Mouse (Mus musculus) megakaryocyte, embryonic 14.5 days (primary cell): ENCODE data around the gene a. TPM values are rescaled to one million over a fixed set of nuclear protein-coding genes. Genes with fewer than 3 reads are reported as not detected.

Experiments
- H3K27me3 ChIP-seq: replicated peaks from 2 replicates; pipeline ENCODE3; 2012; ENCODE audit warnings: inconsistent platforms
- H3K36me3 ChIP-seq: replicated peaks from 2 replicates; pipeline ENCODE3; 2012; ENCODE audit warnings: low read length, inconsistent platforms, mixed read lengths
- H3K4me1 ChIP-seq: 2 replicates; pipeline ENCODE4 v1.6.1; 2012; ENCODE audit warnings: inconsistent platforms
- H3K4me3 ChIP-seq: replicated peaks from 2 replicates; pipeline ENCODE3; 2012; ENCODE audit warnings: moderate library complexity, mild to moderate bottlenecking, inconsistent platforms
- H3K9me3 ChIP-seq: 2 replicates; pipeline ENCODE4 v1.6.1; 2012; ENCODE audit warnings: inconsistent platforms
- FLI1 ChIP-seq: IDR thresholded peaks from 2 replicates; pipeline ENCODE4 v1.6.1; 2012; ENCODE audit warnings: low read length, inconsistent platforms, mixed read lengths
- GATA1 ChIP-seq: IDR thresholded peaks from 3 replicates; pipeline ENCODE4 v1.6.1; 2012; ENCODE audit warnings: mixed read lengths, low read length, inconsistent platforms, borderline replicate concordance
- polyA plus RNA-seq: library from polyadenylated mRNA; stranded (reverse); fragments of >175 nt; gene quantifications from 2 replicates; pipeline ENCODE4 v1.2.3, GENCODE M21; 2012; ENCODE audit warnings: low replicate concordance; ENCODE audit not compliant: insufficient read depth

The a gene
- polyA plus RNA-seq, 1 experiment, result 1.6 TPM

DNA sequence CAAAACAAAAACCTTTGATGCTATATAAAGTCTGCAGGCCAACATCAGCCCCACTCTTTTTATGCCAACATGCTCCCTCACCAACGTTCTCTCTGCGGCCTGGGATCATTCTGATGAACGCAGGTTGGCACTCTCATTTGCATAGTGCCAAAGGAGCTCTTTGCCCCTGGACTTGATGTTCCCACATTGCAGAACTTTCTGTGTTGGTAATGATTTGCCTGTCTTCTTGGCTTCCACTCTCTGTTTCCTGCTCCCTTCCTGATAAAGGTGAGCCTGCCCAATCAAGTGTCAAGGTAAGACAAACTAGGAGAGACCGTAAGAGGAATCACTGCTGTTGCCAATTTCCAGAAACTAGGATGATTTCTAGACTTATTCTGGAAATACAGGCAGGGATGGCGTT is 293.3 kb downstream of the a start:
- Histone ChIP-seq H3K4me3 (no peak overlapping the region), H3K27me3 (peaks cover 17% of the 10 kb centered on the region), H3K9me3 (no peaks in the 10 kb centered on the region), H3K36me3 (no peaks in the 10 kb centered on the region), H3K4me1 (peaks cover 27% of the 10 kb centered on the region)
- no peak for TF ChIP-seq FLI1
- TF ChIP-seq GATA1, result no peak

- Histone ChIP-seq H3K4me1 (peaks cover 24% of the 10 kb centered on the region), H3K4me3 (no peak overlapping the region), H3K36me3 (no peaks in the 10 kb centered on the region), H3K27me3 (peaks cover 12% of the 10 kb centered on the region), H3K9me3 (no peaks in the 10 kb centered on the region)
- TF ChIP-seq GATA1, result no peak
- no peak for TF ChIP-seq FLI1
Measured at GRCm38 (mm10) chr2:155086328-155086727, 295.1 kb downstream of the a start.

- no peak for TF ChIP-seq FLI1
- no peak for TF ChIP-seq GATA1
- Histone ChIP-seq H3K4me1 (peaks cover 28% of the 10 kb centered on the region), H3K36me3 (no peaks in the 10 kb centered on the region), H3K4me3 (no peak overlapping the region), H3K27me3 (peaks cover 10% of the 10 kb centered on the region), H3K9me3 (no peaks in the 10 kb centered on the region)
Measured at GRCm38 (mm10) chr2:155088264-155088663, 297.1 kb downstream of the a start.

DNA sequence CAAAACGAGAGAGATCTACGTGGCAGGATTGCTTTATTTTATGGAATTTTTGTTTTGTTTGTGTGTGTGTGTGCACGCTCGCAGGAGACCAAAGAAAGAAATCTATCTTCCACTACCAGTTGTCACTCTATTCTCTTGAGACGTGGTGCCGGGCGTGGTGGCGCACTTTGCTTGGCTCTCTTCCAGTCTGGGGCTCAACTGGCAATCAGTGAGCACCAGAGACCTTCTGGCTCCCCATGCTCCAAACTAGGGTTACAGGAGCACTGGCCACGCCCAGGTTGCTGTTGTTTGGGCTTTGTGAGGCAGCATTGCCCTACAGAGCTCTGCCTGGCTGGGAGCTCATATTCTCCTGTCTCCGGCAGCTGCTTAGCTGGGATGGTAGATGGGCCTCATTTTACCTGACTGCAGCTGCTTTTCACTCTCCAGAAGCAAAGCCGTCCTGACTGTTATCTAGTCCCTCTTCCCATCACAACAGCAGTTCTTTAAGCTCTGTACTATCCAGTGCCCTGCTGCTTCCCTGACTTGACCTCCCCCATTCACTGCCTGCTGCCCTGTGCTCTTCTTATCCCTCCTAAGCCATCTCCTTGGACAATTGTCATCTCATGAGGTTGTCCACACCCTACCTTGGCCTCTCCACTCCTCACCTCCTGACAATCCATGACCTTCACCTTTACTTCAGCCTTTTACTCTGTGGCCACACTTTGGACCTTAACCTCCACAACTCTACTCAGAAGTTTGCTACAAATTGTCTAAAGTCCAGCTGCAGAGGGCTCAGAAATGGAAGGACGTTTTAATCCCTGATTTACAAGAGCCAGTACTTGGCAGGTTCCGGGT is 299.9 kb downstream of the a start:
- H3K4me1 ChIP-seq, result peaks cover 32% of the 10 kb centered on the region
- TF ChIP-seq FLI1, result no peak
- H3K9me3 ChIP-seq, result no peaks in the 10 kb centered on the region
- no peaks in the 10 kb centered on the region for H3K36me3 ChIP-seq
- peaks cover 7% of the 10 kb centered on the region for H3K27me3 ChIP-seq
- peak overlapping the region; percentile 0 for H3K4me3 ChIP-seq

GRCm38 (mm10) chr2:155091743-155092075 is 300.5 kb downstream of the a start:
- Histone ChIP-seq H3K27me3 (peaks cover 6% of the 10 kb centered on the region), H3K4me1 (peaks cover 30% of the 10 kb centered on the region), H3K36me3 (no peaks in the 10 kb centered on the region), H3K9me3 (no peaks in the 10 kb centered on the region), H3K4me3 (no peak overlapping the region)
- TF ChIP-seq GATA1 (no peak), FLI1 (no peak)

GRCm38 (mm10) chr2:155093418-155093817 is 302.2 kb downstream of the a start:
- peak overlapping the region; percentile 33 for H3K4me3 ChIP-seq
- no peaks in the 10 kb centered on the region for H3K36me3 ChIP-seq
- H3K4me1 ChIP-seq, result peaks cover 27% of the 10 kb centered on the region
- H3K27me3 ChIP-seq, result no peaks in the 10 kb centered on the region
- TF ChIP-seq FLI1 (no peak), GATA1 (no peak)
- no peaks in the 10 kb centered on the region for H3K9me3 ChIP-seq

DNA sequence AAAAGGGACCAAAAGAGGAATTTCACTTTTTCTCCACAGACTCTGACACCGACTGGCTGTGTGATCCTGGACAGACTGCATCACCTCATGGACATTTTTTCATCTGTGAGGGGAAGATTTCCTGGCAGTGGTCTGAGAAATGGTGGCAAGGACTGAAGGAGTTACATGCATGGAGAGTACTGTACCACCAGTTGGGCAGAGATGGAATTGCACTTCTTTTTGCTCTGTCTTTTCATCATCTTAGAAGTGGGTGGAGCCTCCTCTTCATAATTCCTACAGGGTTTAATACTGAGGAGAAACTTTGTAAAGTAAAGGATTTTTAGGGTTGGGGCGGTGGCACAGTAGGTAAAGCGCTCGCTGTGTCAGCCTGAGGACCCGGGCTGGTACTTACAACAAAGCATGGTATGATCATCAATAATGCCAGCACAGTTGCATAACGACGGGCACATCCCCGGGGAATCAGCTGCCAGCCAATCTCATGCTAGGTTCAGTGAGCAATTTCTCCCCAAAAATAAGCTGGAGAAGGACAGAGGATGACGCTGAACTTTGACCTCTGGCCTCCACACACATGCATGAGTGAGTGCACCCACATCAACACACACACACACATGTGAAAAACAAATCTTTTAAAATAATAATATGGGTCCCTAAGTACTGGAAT is 307.6 kb downstream of the a start:
- Histone ChIP-seq H3K4me3 (no peak overlapping the region), H3K27me3 (no peaks in the 10 kb centered on the region), H3K36me3 (no peaks in the 10 kb centered on the region), H3K4me1 (peaks cover 20% of the 10 kb centered on the region), H3K9me3 (no peaks in the 10 kb centered on the region)
- TF ChIP-seq FLI1 (no peak), GATA1 (no peak)

DNA sequence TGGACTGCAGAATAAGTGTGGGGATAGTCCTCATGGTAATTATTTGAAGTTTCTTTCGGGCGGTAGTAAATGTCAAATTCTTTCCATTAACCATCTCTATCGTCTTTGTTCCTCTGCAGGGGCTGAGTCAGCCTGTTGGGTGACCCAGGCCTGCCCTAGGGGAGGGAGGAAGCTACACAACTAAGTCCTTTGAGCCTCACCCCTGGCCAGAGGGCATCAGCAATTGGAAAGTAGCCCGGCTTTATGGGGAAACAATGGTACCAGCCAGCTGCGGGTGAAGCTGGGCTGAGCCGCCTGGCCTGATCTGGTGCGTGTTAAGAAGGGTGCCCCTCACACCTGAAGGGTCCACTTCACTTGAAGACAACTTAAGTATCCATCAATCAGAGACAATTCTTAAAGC is 308.2 kb downstream of the a start:
- H3K4me3 ChIP-seq, result no peak overlapping the region
- H3K27me3 ChIP-seq, result no peaks in the 10 kb centered on the region
- peaks cover 18% of the 10 kb centered on the region for H3K4me1 ChIP-seq
- no peaks in the 10 kb centered on the region for H3K36me3 ChIP-seq
- no peak for TF ChIP-seq GATA1
- no peak for TF ChIP-seq FLI1
- no peaks in the 10 kb centered on the region for H3K9me3 ChIP-seq

DNA sequence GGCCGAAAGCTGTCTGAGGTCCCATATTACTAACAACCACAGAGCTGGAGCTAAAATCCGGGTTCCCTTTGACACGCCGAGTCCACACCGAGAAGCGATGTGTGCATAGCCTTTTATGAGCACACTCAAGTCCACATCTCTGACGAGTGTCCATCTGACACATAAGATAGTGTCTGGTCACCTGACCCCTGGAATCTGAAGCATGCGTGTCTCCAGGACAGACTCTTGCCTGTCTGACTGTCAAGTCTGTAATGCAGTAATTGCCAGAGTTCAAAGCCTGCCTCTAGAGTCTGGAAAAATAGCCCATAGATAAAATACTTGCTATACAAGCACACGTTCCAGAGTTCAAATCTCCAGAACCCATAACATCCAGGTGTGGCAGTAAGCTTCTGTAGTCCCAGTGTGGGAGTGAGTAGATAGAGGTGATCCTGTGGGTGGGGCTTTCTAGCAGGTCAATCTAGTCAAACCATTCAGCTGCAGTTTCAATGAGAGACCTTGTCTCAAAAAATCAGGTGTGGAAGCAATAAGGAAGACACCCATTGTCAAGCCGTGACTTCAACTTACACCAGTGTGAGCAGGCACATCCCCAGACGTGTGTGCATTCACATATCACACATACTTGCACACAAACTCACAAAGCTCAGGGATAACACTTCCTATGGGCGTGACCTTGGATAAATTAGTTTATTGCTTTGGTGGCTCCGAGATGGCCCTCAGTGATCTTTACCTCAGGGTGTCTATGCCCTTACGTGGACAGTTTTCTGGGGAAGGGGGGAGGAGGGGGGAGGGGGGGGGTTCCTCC is 309.0 kb downstream of the a start:
- no peak overlapping the region for H3K4me3 ChIP-seq
- H3K36me3 ChIP-seq, result no peaks in the 10 kb centered on the region
- no peaks in the 10 kb centered on the region for H3K27me3 ChIP-seq
- no peak for TF ChIP-seq GATA1
- TF ChIP-seq FLI1, result no peak
- H3K9me3 ChIP-seq, result no peaks in the 10 kb centered on the region
- H3K4me1 ChIP-seq, result peaks cover 18% of the 10 kb centered on the region

Other genes starting within 250 kb of the a start
- 10.8 TPM in 1 of 2 replicates, not detected in the other for gene 1700003F12Rik, start 244.3 kb upstream of the a start, polyA plus RNA-seq
- 0.16 TPM in 1 of 2 replicates, not detected in the other for gene Actl10, start 239.6 kb upstream of the a start, polyA plus RNA-seq
- gene Necab3, start 232.5 kb upstream of the a start, polyA plus RNA-seq, result 0.31 TPM in 1 of 2 replicates, not detected in the other
- gene E2f1, start 221.5 kb upstream of the a start, polyA plus RNA-seq, result 24.2 and 31.3 TPM in 2 replicates
- 8.5 and 10.5 TPM in 2 replicates for gene Pxmp4, start 187.7 kb upstream of the a start, polyA plus RNA-seq
- 4.0 and 4.4 TPM in 2 replicates for gene Zfp341, start 178.1 kb upstream of the a start, polyA plus RNA-seq
- 1.6 and 14.8 TPM in 2 replicates for gene 4930519P11Rik, start 178.0 kb upstream of the a start, polyA plus RNA-seq
- 131 and 221 TPM in 2 replicates for gene Chmp4b, start 139.7 kb upstream of the a start, polyA plus RNA-seq
- gene Gm14214, start 21.4 kb upstream of the a start, polyA plus RNA-seq, result not detected in 2 replicates
- gene Raly, start 306 bp upstream of the a start, polyA plus RNA-seq, result 378 and 462 TPM in 2 replicates
- gene Eif2s2, start 101.5 kb downstream of the a start, polyA plus RNA-seq, result 8.0 and 28.7 TPM in 2 replicates
- not detected in 2 replicates for gene Gm14226, start 226.9 kb downstream of the a start, polyA plus RNA-seq